Mouse (Mus musculus) midbrain, embryonic 14.5 days (tissue): ENCODE results near the gene Foxs1. TPM values are rescaled to one million over a fixed set of nuclear protein-coding genes. Genes with fewer than 3 reads are reported as not detected.

Experiments used
- ATAC-seq: fragments of 200-750 bp; cut with Nextera tagmentation; 2 replicates; pipeline ENCODE4 v1.8.0; 2017; ENCODE audit warnings: moderate number of reproducible peaks, moderate library complexity; ENCODE audit not compliant: low FRiP score, low TSS enrichment
- DNase-seq: peaks from one replicate; pipeline ENCODE4 v3.0.0-alpha.2; 2015
- H3K27ac ChIP-seq: fragments of 300-500 bp; sonication (generic); replicated peaks from 2 replicates; pipeline ENCODE4 v1.5.1; 2014; ENCODE audit warnings: mild to moderate bottlenecking, low read depth, low read length, moderate library complexity
- H3K27me3 ChIP-seq: fragments of 300-500 bp; sonication (generic); 2 replicates; pipeline ENCODE4 v1.6.1; 2014; ENCODE audit warnings: low read length, control low read depth, mixed read lengths; ENCODE audit not compliant: control insufficient read depth, insufficient read depth
- H3K36me3 ChIP-seq: fragments of 300-500 bp; sonication (generic); 2 replicates; pipeline ENCODE4 v1.6.1; 2014; ENCODE audit warnings: low read length, control low read depth; ENCODE audit not compliant: control insufficient read depth, insufficient read depth
- H3K4me1 ChIP-seq: fragments of 300-500 bp; sonication (generic); 2 replicates; pipeline ENCODE4 v1.6.1; 2014; ENCODE audit warnings: mild to moderate bottlenecking, antibody characterized with exemption, low read length, control low read depth; ENCODE audit not compliant: control insufficient read depth, insufficient read depth
- H3K4me2 ChIP-seq: fragments of 300-500 bp; sonication (generic); 2 replicates; pipeline ENCODE4 v1.6.1; 2014; ENCODE audit warnings: mild to moderate bottlenecking, low read length, moderate library complexity
- H3K4me3 ChIP-seq: fragments of 300-500 bp; sonication (generic); replicated peaks from 2 replicates; pipeline ENCODE4 v1.5.1; 2014; ENCODE audit warnings: low read depth, low read length
- H3K9ac ChIP-seq: fragments of 300-500 bp; sonication (generic); replicated peaks from 2 replicates; pipeline ENCODE4 v1.6.1; 2014; ENCODE audit warnings: mild to moderate bottlenecking, low read length, moderate library complexity
- H3K9me3 ChIP-seq: fragments of 300-500 bp; sonication (generic); 2 replicates; pipeline ENCODE4 v1.6.1; 2016; ENCODE audit warnings: low read length, control low read depth, mixed read lengths; ENCODE audit not compliant: control insufficient read depth
- WGBS: fragments of 180-500 bp; shearing (Covaris S2); extraction: QIAGEN DNeasy Blood & Tissue Kit; methylation state at CpG from one replicate; pipeline ENCODE4 v1.1.7; 2014; 5-methylcytosine and 5-hydroxymethylcytosine counted together
- polyA plus RNA-seq: library from polyadenylated mRNA; unstranded; fragments of >200 nt; fragmentation: Nextera tagmentation; extraction: Ambion mirVana; gene quantifications from 2 replicates; pipeline ENCODE4 v1.2.1, GENCODE M21; 2014

Foxs1 gene
- polyA plus RNA-seq, result 2.8 and 4.7 TPM in 2 replicates

GRCm38 (mm10) chr2:152933048-152933447 is at the start of gene Foxs1:
Gene Foxs1, minus strand, starts transcription at chr2:152933208.
- Histone ChIP-seq H3K4me3 (no peak within 1 kb of the TSS), H3K27me3 (no peaks in the 10 kb centered on the region), H3K9ac (no peak within 1 kb of the TSS), H3K4me2 (no peak within 1 kb of the TSS), H3K4me1 (no peaks in the 10 kb centered on the region), H3K9me3 (no peaks in the 10 kb centered on the region), H3K27ac (no peak within 1 kb of the TSS), H3K36me3 (no peaks in the 10 kb centered on the region)
- DNase-seq (no peak), ATAC-seq (no peak)
- WGBS, result 41% methylated on average over 9 of the region's 9 CpGs

- H3K27me3 ChIP-seq, result no peaks in the 10 kb centered on the region
- no peak overlapping the region for H3K9ac ChIP-seq
- no peaks in the 10 kb centered on the region for H3K4me1 ChIP-seq
- H3K27ac ChIP-seq, result no peak overlapping the region
- no peaks in the 10 kb centered on the region for H3K36me3 ChIP-seq
- H3K4me2 ChIP-seq, result no peak overlapping the region
- H3K4me3 ChIP-seq, result no peak overlapping the region
- no peaks in the 10 kb centered on the region for H3K9me3 ChIP-seq
- DNase-seq (no peak), ATAC-seq (no peak)
- WGBS, result 64% methylated on average over 3 of the region's 3 CpGs
These were observed 44.0 kb upstream of the Foxs1 start for GRCm38 (mm10) chr2:152976991-152977390.

GRCm38 (mm10) chr2:152965555-152965954 is 32.5 kb upstream of the Foxs1 start:
- Histone ChIP-seq H3K9me3 (no peaks in the 10 kb centered on the region), H3K27me3 (no peaks in the 10 kb centered on the region), H3K9ac (no peak overlapping the region), H3K27ac (no peak overlapping the region), H3K36me3 (no peaks in the 10 kb centered on the region), H3K4me2 (no peak overlapping the region), H3K4me3 (no peak overlapping the region), H3K4me1 (peaks cover 6% of the 10 kb centered on the region; the same call in 1 of the 2 replicates)
- ATAC-seq (no peak), DNase-seq (no peak)
- 75% methylated on average over 4 of the region's 4 CpGs for WGBS

- peak; percentile 92 for DNase-seq
- 0 out of 2 replicates have a peak within 1 kb of the TSS, but pooled peaks have one; percentile 20 for H3K9ac ChIP-seq
- 2% methylated on average over 34 of the region's 34 CpGs for WGBS
These were observed 29.2 kb upstream of the Foxs1 start, which contains the start of gene Ttll9 for GRCm38 (mm10) chr2:152962091-152962793. Gene Ttll9, plus strand, starts transcription at chr2:152962485.

GRCm38 (mm10) chr2:152958116-152958515 is 25.1 kb upstream of the Foxs1 start:
- 74% methylated on average over 3 of the region's 3 CpGs for WGBS
- no peak overlapping the region for H3K9ac ChIP-seq
- DNase-seq, result no peak

More at GRCm38 (mm10) chr2:152962091-152962793, 29.2 kb upstream of the Foxs1 start, which contains the start of gene Ttll9:
- peak; percentile 90 for ATAC-seq
- Histone ChIP-seq H3K27me3 (0 out of 2 replicates have a peak, but pooled peaks cover 3% of the 10 kb centered on the region), H3K9me3 (no peaks in the 10 kb centered on the region), H3K27ac (no peak within 1 kb of the TSS), H3K36me3 (no peaks in the 10 kb centered on the region), H3K4me3 (peak within 1 kb of the TSS; percentile 36), H3K4me1 (peaks cover 6% of the 10 kb centered on the region; the same call in 1 of the 2 replicates), H3K4me2 (peak within 1 kb of the TSS; percentile 64)

GRCm38 (mm10) chr2:152951850-152952720 is 19.1 kb upstream of the Foxs1 start:
- peak overlapping the region; percentile 85 for H3K4me2 ChIP-seq
- peak; percentile 75 for DNase-seq
- peak; percentile 21; the same call in 1 of the 2 replicates for ATAC-seq
- WGBS, result 10% methylated on average over 13 of the region's 13 CpGs
- H3K4me3 ChIP-seq, result peak overlapping the region; percentile 78
- H3K27me3 ChIP-seq, result 0 out of 2 replicates have a peak, but pooled peaks cover 5% of the 10 kb centered on the region
- H3K27ac ChIP-seq, result peak overlapping the region; percentile 80
- H3K9me3 ChIP-seq, result no peaks in the 10 kb centered on the region
- peak overlapping the region; percentile 88 for H3K9ac ChIP-seq
- H3K36me3 ChIP-seq, result no peaks in the 10 kb centered on the region
- H3K4me1 ChIP-seq, result peaks cover 17% of the 10 kb centered on the region; the same call in 1 of the 2 replicates

More at GRCm38 (mm10) chr2:152958116-152958515, 25.1 kb upstream of the Foxs1 start:
- Histone ChIP-seq H3K4me1 (peaks cover 11% of the 10 kb centered on the region; the same call in 1 of the 2 replicates), H3K4me3 (no peak overlapping the region), H3K27me3 (0 out of 2 replicates have a peak, but pooled peaks cover 3% of the 10 kb centered on the region), H3K36me3 (no peaks in the 10 kb centered on the region), H3K4me2 (no peak overlapping the region), H3K9me3 (no peaks in the 10 kb centered on the region), H3K27ac (no peak overlapping the region)
- ATAC-seq, result no peak

GRCm38 (mm10) chr2:152951065-152951849 is 18.2 kb upstream of the Foxs1 start, which contains the start of gene Dusp15:
Gene Dusp15, minus strand, starts transcription at chr2:152951698.
- ATAC-seq (peak; percentile 86), DNase-seq (peak; percentile 87)
- peak within 1 kb of the TSS; percentile 78 for H3K4me3 ChIP-seq
- H3K9ac ChIP-seq, result peak within 1 kb of the TSS; percentile 88
- H3K4me2 ChIP-seq, result peak within 1 kb of the TSS; percentile 85
- H3K27me3 ChIP-seq, result 0 out of 2 replicates have a peak, but pooled peaks cover 5% of the 10 kb centered on the region
- no peaks in the 10 kb centered on the region for H3K9me3 ChIP-seq
- WGBS, result under 1% methylated on average over 47 of the region's 54 CpGs
- peaks cover 17% of the 10 kb centered on the region; the same call in 1 of the 2 replicates for H3K4me1 ChIP-seq
- H3K27ac ChIP-seq, result peak within 1 kb of the TSS; percentile 80
- no peaks in the 10 kb centered on the region for H3K36me3 ChIP-seq
